Mouse (Mus musculus): ENCODE measurements around the gene Vamp5.

GRCm38 (mm10) chr6:72348411-72348810, 31.9 kb downstream of the Vamp5 start:
- TF ChIP-seq ZNF384 (IDR thresholded peaks at IDR 0.05; ENCODE audit: low read depth, low read length) = no peak
- no peak for TF ChIP-seq HCFC1 (IDR thresholded peaks at IDR 0.05; ENCODE audit: borderline replicate concordance, insufficient read depth, low read length)
- no peak for TF ChIP-seq CHD2 (IDR thresholded peaks at IDR 0.05; ENCODE audit: low read depth, low read length)
- TF ChIP-seq MAFK (IDR thresholded peaks at IDR 0.05; ENCODE audit: insufficient read depth, low read depth, low read length) = no peak
- no peak for TF ChIP-seq ZC3H11A (IDR thresholded peaks at IDR 0.05; ENCODE audit: borderline replicate concordance, low read depth, low read length)

Data from ES-E14 (cell line).